Mouse (Mus musculus): ENCODE measurements around the gene Map3k11. TPM values are rescaled to one million over a fixed set of nuclear protein-coding genes. Genes with fewer than 3 reads are reported as not detected.

The Map3k11 gene
- 55.2 to 63.2 TPM (median 57.8 TPM) in 4 replicates for total RNA-seq (2023)

GRCm38 (mm10) chr19:5688200-5689087 lies at the start of gene Map3k11, which contains the start of gene Pcnx3:
Gene Map3k11, plus strand, starts transcription at chr19:5688742.
Gene Pcnx3, minus strand, starts transcription at chr19:5688908.

GRCm38 (mm10) chr19:5662981-5663913 lies 25.3 kb upstream of the Map3k11 start, which contains the start of gene Sipa1:
Gene Sipa1, minus strand, starts transcription at chr19:5663707.

GRCm38 (mm10) chr19:5704163-5704800 lies 15.7 kb downstream of the Map3k11 start, which contains the start of gene Kcnk7:
Gene Kcnk7, plus strand, starts transcription at chr19:5704367.

GRCm38 (mm10) chr19:5725767-5726515 lies 37.4 kb downstream of the Map3k11 start, which contains the start of gene Ehbp1l1:
Gene Ehbp1l1, minus strand, starts transcription at chr19:5726317.

GRCm38 (mm10) chr19:5729444-5729815 lies 40.9 kb downstream of the Map3k11 start, which contains the start of gene Fam89b:
Gene Fam89b, minus strand, starts transcription at chr19:5729653.

GRCm38 (mm10) chr19:5740320-5741317 lies 52.1 kb downstream of the Map3k11 start, which contains the start of gene Ltbp3:
Gene Ltbp3, plus strand, starts transcription at chr19:5740904.

Other genes starting within 250 kb of the Map3k11 start
- 0.41 to 2.4 TPM (median 1.2 TPM) in 4 replicates for gene Fosl1, start 241.2 kb upstream of the Map3k11 start, total RNA-seq (2023)
- gene Ccdc85b, start 230.8 kb upstream of the Map3k11 start, total RNA-seq (2023), result 2.5 to 3.4 TPM (median 2.8 TPM) in 4 replicates
- gene Fibp, start 228.1 kb upstream of the Map3k11 start, total RNA-seq (2023), result 71.4 to 110 TPM (median 105 TPM) in 4 replicates
- 0.92 to 2.5 TPM (median 1.4 TPM) in 4 replicates for gene Ctsw, start 220.2 kb upstream of the Map3k11 start, total RNA-seq (2023)
- not detected in 4 replicates for gene Efemp2, start 214.8 kb upstream of the Map3k11 start, total RNA-seq (2023)
- 29.5 to 38.4 TPM (median 36.3 TPM) in 4 replicates for gene Mus81, start 200.3 kb upstream of the Map3k11 start, total RNA-seq (2023)
- 1,244 to 1,311 TPM (median 1,302 TPM) in 4 replicates for gene Cfl1, start 198.3 kb upstream of the Map3k11 start, total RNA-seq (2023)
- gene 1700020D05Rik, start 185.0 kb upstream of the Map3k11 start, total RNA-seq (2023), result 1.6 to 3.8 TPM (median 2.1 TPM) in 4 replicates
- gene Snx32, start 178.2 kb upstream of the Map3k11 start, total RNA-seq (2023), result 9.1 to 11.3 TPM (median 9.6 TPM) in 4 replicates
- not detected in 4 replicates for gene Ovol1, start 128.1 kb upstream of the Map3k11 start, total RNA-seq (2023)
- 15.4 to 17.9 TPM (median 15.7 TPM) in 4 replicates for gene Ap5b1, start 120.7 kb upstream of the Map3k11 start, total RNA-seq (2023)
- gene Rnaseh2c, start 86.9 kb upstream of the Map3k11 start, total RNA-seq (2023), result 75.8 to 104 TPM (median 94.4 TPM) in 4 replicates
- 102 to 119 TPM (median 114 TPM) in 4 replicates for gene Kat5, start 78.5 kb upstream of the Map3k11 start, total RNA-seq (2023)
- gene Rela, start 51.3 kb upstream of the Map3k11 start, total RNA-seq (2023), result 140 to 161 TPM (median 148 TPM) in 4 replicates
- gene Sipa1, start 25.0 kb upstream of the Map3k11 start, total RNA-seq (2023), result 565 to 597 TPM (median 588 TPM) in 4 replicates
- gene Pcnx3, start 166 bp downstream of the Map3k11 start, total RNA-seq (2023), result 193 to 226 TPM (median 206 TPM) in 4 replicates
- not detected in 4 replicates for gene Kcnk7, start 15.6 kb downstream of the Map3k11 start, total RNA-seq (2023)
- gene Ehbp1l1, start 37.6 kb downstream of the Map3k11 start, total RNA-seq (2023), result 50.4 to 54.6 TPM (median 51.6 TPM) in 4 replicates
- 18.2 to 22.6 TPM (median 21.3 TPM) in 4 replicates for gene Fam89b, start 40.9 kb downstream of the Map3k11 start, total RNA-seq (2023)
- gene Ltbp3, start 52.2 kb downstream of the Map3k11 start, total RNA-seq (2023), result not detected in 4 replicates
- 78.0 to 85.4 TPM (median 79.7 TPM) in 4 replicates for gene Scyl1, start 82.7 kb downstream of the Map3k11 start, total RNA-seq (2023)
- 33.0 to 43.6 TPM (median 39.5 TPM) in 4 replicates for gene Frmd8, start 186.5 kb downstream of the Map3k11 start, total RNA-seq (2023)
- 17.1 to 24.8 TPM (median 22.9 TPM) in 4 replicates for gene Slc25a45, start 189.1 kb downstream of the Map3k11 start, total RNA-seq (2023)
- 1.8 to 2.4 TPM (median 2.4 TPM) in 4 replicates for gene Tigd3, start 205.4 kb downstream of the Map3k11 start, total RNA-seq (2023)
- gene Dpf2, start 224.3 kb downstream of the Map3k11 start, total RNA-seq (2023), result 146 to 167 TPM (median 148 TPM) in 4 replicates
- 0.15 to 0.43 TPM (median 0.15 TPM) in 3 of 4 replicates, not detected in the other for gene Cdc42ep2, start 236.1 kb downstream of the Map3k11 start, total RNA-seq (2023)

All from B cell, adult 62 days (primary cell).